Mouse (Mus musculus): ENCODE results near the gene Atp13a1.

DNA sequence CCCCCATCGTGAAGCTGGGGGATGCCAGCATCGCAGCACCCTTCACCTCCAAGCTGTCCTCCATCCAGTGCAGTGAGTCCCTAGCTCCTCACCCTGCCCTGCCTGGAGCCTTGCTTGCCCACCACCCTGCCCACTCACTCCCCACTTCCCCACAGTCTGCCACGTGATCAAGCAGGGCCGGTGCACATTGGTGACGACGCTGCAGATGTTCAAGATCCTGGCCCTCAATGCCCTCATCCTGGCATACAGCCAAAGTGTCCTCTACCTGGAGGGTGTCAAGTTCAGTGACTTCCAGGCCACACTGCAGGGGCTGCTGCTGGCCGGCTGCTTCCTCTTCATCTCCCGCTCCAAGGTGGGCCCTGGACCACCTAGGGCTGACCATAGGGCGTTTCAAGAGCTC lies 14.5 kb downstream of the Atp13a1 start:
- TF ChIP-seq CTCF (conservative IDR thresholded peaks at IDR 0.05 in 1 of 2, IDR thresholded peaks at IDR 0.05 in 1 of 2; ENCODE audit: low read depth in 2 of 2, low read length in 2 of 2): no peak
- no peak for TF ChIP-seq BHLHE40 (IDR thresholded peaks at IDR 0.05; ENCODE audit: low read depth, low read length)
- no peak for TF ChIP-seq ZNF384 (IDR thresholded peaks at IDR 0.05; ENCODE audit: low read depth, low read length)
- no peak for TF ChIP-seq ZMIZ1 (IDR thresholded peaks at IDR 0.05; ENCODE audit: low read depth, low read length)
- no peak for TF ChIP-seq RCOR1 (conservative IDR thresholded peaks at IDR 0.05; ENCODE audit: low read depth, low read length)
- TF ChIP-seq USF1 (IDR thresholded peaks at IDR 0.05; ENCODE audit: low read depth, low read length): no peak
- TF ChIP-seq TCF12 (IDR thresholded peaks at IDR 0.05; ENCODE audit: low read depth, low read length): no peak
- TF ChIP-seq POLR2AphosphoS2 (IDR thresholded peaks at IDR 0.05; ENCODE audit: low read depth, low read length): no peak
- no peak for TF ChIP-seq MAFK (IDR thresholded peaks at IDR 0.05; ENCODE audit: insufficient replicate concordance, low read length)
- TF ChIP-seq POLR2A (IDR thresholded peaks at IDR 0.05; ENCODE audit: low read depth, low read length): no peak
- no peak for TF ChIP-seq ETS1 (conservative IDR thresholded peaks at IDR 0.05; ENCODE audit: low read depth, low read length)
- no peak for TF ChIP-seq ZC3H11A (IDR thresholded peaks at IDR 0.05; ENCODE audit: low read depth, low read length)

All from CH12.LX (cell line).